Mouse (Mus musculus) forebrain, embryonic 16.5 days (tissue): ENCODE measurements at regions not wholly inside any gene's neighbourhood (a gene's known extent, or its start where the extent isn't known, plus 50 kb on each side); places are given as distances from the start of the nearest gene placed in this dataset.

Experiments used
- ATAC-seq: fragments of 200-750 bp; cut with Nextera tagmentation; 2 replicates; pipeline ENCODE4 v1.8.0; 2017; ENCODE audit warnings: mild to moderate bottlenecking, moderate library complexity
- H3K27ac ChIP-seq: fragments of 300-500 bp; sonication (generic); 2 replicates; pipeline ENCODE4 v1.5.1; 2014; ENCODE audit warnings: low read length, control low read depth
- H3K27me3 ChIP-seq: fragments of 300-500 bp; sonication (generic); replicated peaks from 2 replicates; pipeline ENCODE4 v1.6.1; 2014; ENCODE audit warnings: low read length; ENCODE audit not compliant: control insufficient read depth, insufficient read depth
- H3K36me3 ChIP-seq: fragments of 300-500 bp; sonication (generic); 2 replicates; pipeline ENCODE4 v1.6.1; 2014; ENCODE audit not compliant: control insufficient read depth, insufficient read depth
- H3K4me1 ChIP-seq: fragments of 300-500 bp; sonication (generic); replicated peaks from 2 replicates; pipeline ENCODE4 v1.6.1; 2014; ENCODE audit warnings: low read length; ENCODE audit not compliant: control insufficient read depth, insufficient read depth
- H3K4me2 ChIP-seq: fragments of 300-500 bp; sonication (generic); 2 replicates; pipeline ENCODE4 v1.6.1; 2014; ENCODE audit warnings: mild to moderate bottlenecking, low read length, control low read depth
- H3K4me3 ChIP-seq: fragments of 300-500 bp; sonication (generic); replicated peaks from 2 replicates; pipeline ENCODE4 v1.5.1; 2014; ENCODE audit warnings: mild to moderate bottlenecking, low read length, control low read depth
- H3K9ac ChIP-seq: fragments of 300-500 bp; sonication (generic); replicated peaks from 2 replicates; pipeline ENCODE4 v1.6.1; 2014; ENCODE audit warnings: low read depth, low read length, control low read depth
- H3K9me3 ChIP-seq: fragments of 300-500 bp; sonication (generic); 2 replicates; pipeline ENCODE4 v1.6.1; 2016; ENCODE audit warnings: low read length; ENCODE audit not compliant: control insufficient read depth
- WGBS: fragments of 180-500 bp; shearing (Covaris S2); extraction: QIAGEN DNeasy Blood & Tissue Kit; methylation state at CpG from one replicate; pipeline ENCODE4 v1.1.7; 2014; 5-methylcytosine and 5-hydroxymethylcytosine counted together

- H3K4me1 ChIP-seq = peaks cover 16% of the 10 kb centered on the region
- H3K9me3 ChIP-seq = no peaks in the 10 kb centered on the region
- H3K36me3 ChIP-seq = no peaks in the 10 kb centered on the region
- H3K4me2 ChIP-seq = no peak overlapping the region
- peak overlapping the region; percentile 39 for H3K27ac ChIP-seq
- H3K9ac ChIP-seq = no peak overlapping the region
- 26% methylated on average over 5 of the region's 5 CpGs for WGBS
- ATAC-seq = peak; percentile 73
- H3K27me3 ChIP-seq = no peaks in the 10 kb centered on the region
- H3K4me3 ChIP-seq = no peak overlapping the region
Observed at GRCm38 (mm10) chr4:12774671-12775070, 602.9 kb upstream of the Fam92a start.

- no peak for ATAC-seq
- Histone ChIP-seq H3K27ac (no peak overlapping the region), H3K4me1 (peaks cover 16% of the 10 kb centered on the region), H3K36me3 (no peaks in the 10 kb centered on the region), H3K27me3 (no peaks in the 10 kb centered on the region), H3K4me2 (no peak overlapping the region), H3K9me3 (no peaks in the 10 kb centered on the region), H3K9ac (no peak overlapping the region), H3K4me3 (no peak overlapping the region)
- WGBS = 68% methylated on average over 7 of the region's 7 CpGs
Observed at GRCm38 (mm10) chr4:12773201-12773600, 601.4 kb upstream of the Fam92a start.

- no peaks in the 10 kb centered on the region for H3K36me3 ChIP-seq
- no peak overlapping the region for H3K9ac ChIP-seq
- H3K4me1 ChIP-seq = peaks cover 16% of the 10 kb centered on the region
- no peaks in the 10 kb centered on the region for H3K27me3 ChIP-seq
- whole genome bisulfite sequencing = 27% methylated on average over 5 of the region's 5 CpGs
- no peaks in the 10 kb centered on the region for H3K9me3 ChIP-seq
- H3K27ac ChIP-seq = no peak overlapping the region; the same call in 1 of the 2 replicates
- H3K4me3 ChIP-seq = no peak overlapping the region
- H3K4me2 ChIP-seq = no peak overlapping the region
- peak; percentile 69 for ATAC-seq
Observed at GRCm38 (mm10) chr4:12770131-12770780, 598.4 kb upstream of the Fam92a start.

- Histone ChIP-seq H3K4me1 (peaks cover 8% of the 10 kb centered on the region; the same call in 1 of the 2 replicates), H3K4me2 (no peak overlapping the region), H3K36me3 (no peaks in the 10 kb centered on the region), H3K27me3 (no peaks in the 10 kb centered on the region), H3K9ac (no peak overlapping the region), H3K27ac (no peak overlapping the region), H3K9me3 (no peaks in the 10 kb centered on the region), H3K4me3 (no peak overlapping the region)
- no peak for ATAC-seq
Observed at GRCm38 (mm10) chr4:12769092-12769491, 597.3 kb upstream of the Fam92a start.

GRCm38 (mm10) chr4:12766763-12767162 lies 594.9 kb upstream of the Fam92a start:
- no peak overlapping the region for H3K27ac ChIP-seq
- no peak overlapping the region for H3K4me3 ChIP-seq
- H3K27me3 ChIP-seq = no peaks in the 10 kb centered on the region
- WGBS = 86% methylated on average over 1 of the region's 1 CpGs
- ATAC-seq = no peak
- no peak overlapping the region for H3K9ac ChIP-seq
- H3K36me3 ChIP-seq = no peaks in the 10 kb centered on the region
- no peaks in the 10 kb centered on the region for H3K9me3 ChIP-seq
- H3K4me2 ChIP-seq = no peak overlapping the region
- H3K4me1 ChIP-seq = peaks cover 5% of the 10 kb centered on the region; the same call in 1 of the 2 replicates

- WGBS = 49% methylated on average over 2 of the region's 2 CpGs
Observed at GRCm38 (mm10) chr4:12750817-12751216, 579.0 kb upstream of the Fam92a start.

GRCm38 (mm10) chr4:12749874-12750273 lies 578.1 kb upstream of the Fam92a start:
- no peak overlapping the region for H3K4me3 ChIP-seq
- no peak for ATAC-seq
- H3K36me3 ChIP-seq = no peaks in the 10 kb centered on the region
- 100% methylated on average over 1 of the region's 1 CpGs for WGBS
- H3K27ac ChIP-seq = no peak overlapping the region
- no peak overlapping the region for H3K9ac ChIP-seq
- H3K4me2 ChIP-seq = no peak overlapping the region
- peaks cover 4% of the 10 kb centered on the region; the same call in 1 of the 2 replicates for H3K4me1 ChIP-seq
- H3K27me3 ChIP-seq = no peaks in the 10 kb centered on the region
- H3K9me3 ChIP-seq = no peaks in the 10 kb centered on the region

More at GRCm38 (mm10) chr4:12750817-12751216, 579.0 kb upstream of the Fam92a start:
- H3K4me2 ChIP-seq = no peak overlapping the region
- no peaks in the 10 kb centered on the region for H3K9me3 ChIP-seq
- H3K4me1 ChIP-seq = peaks cover 4% of the 10 kb centered on the region; the same call in 1 of the 2 replicates
- H3K27me3 ChIP-seq = no peaks in the 10 kb centered on the region
- no peaks in the 10 kb centered on the region for H3K36me3 ChIP-seq
- ATAC-seq = no peak
- no peak overlapping the region for H3K27ac ChIP-seq
- H3K4me3 ChIP-seq = no peak overlapping the region
- H3K9ac ChIP-seq = no peak overlapping the region

- no peak for ATAC-seq
- WGBS = 25% methylated on average over 5 of the region's 5 CpGs
- Histone ChIP-seq H3K9ac (no peak overlapping the region), H3K4me2 (no peak overlapping the region), H3K4me3 (no peak overlapping the region), H3K36me3 (no peaks in the 10 kb centered on the region), H3K4me1 (no peaks in the 10 kb centered on the region), H3K9me3 (no peaks in the 10 kb centered on the region), H3K27me3 (no peaks in the 10 kb centered on the region), H3K27ac (no peak overlapping the region)
Observed at GRCm38 (mm10) chr4:12743714-12744327, 572.0 kb upstream of the Fam92a start.

GRCm38 (mm10) chr4:12736411-12736810 lies 564.6 kb upstream of the Fam92a start:
- WGBS = 69% methylated on average over 3 of the region's 3 CpGs
- H3K27me3 ChIP-seq = no peaks in the 10 kb centered on the region
- no peak overlapping the region for H3K9ac ChIP-seq
- no peaks in the 10 kb centered on the region for H3K4me1 ChIP-seq
- H3K4me2 ChIP-seq = no peak overlapping the region
- ATAC-seq = no peak
- H3K36me3 ChIP-seq = no peaks in the 10 kb centered on the region
- H3K4me3 ChIP-seq = no peak overlapping the region
- H3K9me3 ChIP-seq = no peaks in the 10 kb centered on the region
- no peak overlapping the region for H3K27ac ChIP-seq
